Mouse (Mus musculus): Measurements from ENCODE around the gene Atp2b1.
A peak's percentile ranks its signal among the peaks of the same experiment; 100 is the strongest.

Atp2b1 gene

GRCm38 (mm10) chr10:98915398-98915931, 1.3 kb downstream of the Atp2b1 start:
- peak; percentile 63 for DNase-seq (ENCODE audit: extremely low read depth, insufficient read length, low spot score)

DNA sequence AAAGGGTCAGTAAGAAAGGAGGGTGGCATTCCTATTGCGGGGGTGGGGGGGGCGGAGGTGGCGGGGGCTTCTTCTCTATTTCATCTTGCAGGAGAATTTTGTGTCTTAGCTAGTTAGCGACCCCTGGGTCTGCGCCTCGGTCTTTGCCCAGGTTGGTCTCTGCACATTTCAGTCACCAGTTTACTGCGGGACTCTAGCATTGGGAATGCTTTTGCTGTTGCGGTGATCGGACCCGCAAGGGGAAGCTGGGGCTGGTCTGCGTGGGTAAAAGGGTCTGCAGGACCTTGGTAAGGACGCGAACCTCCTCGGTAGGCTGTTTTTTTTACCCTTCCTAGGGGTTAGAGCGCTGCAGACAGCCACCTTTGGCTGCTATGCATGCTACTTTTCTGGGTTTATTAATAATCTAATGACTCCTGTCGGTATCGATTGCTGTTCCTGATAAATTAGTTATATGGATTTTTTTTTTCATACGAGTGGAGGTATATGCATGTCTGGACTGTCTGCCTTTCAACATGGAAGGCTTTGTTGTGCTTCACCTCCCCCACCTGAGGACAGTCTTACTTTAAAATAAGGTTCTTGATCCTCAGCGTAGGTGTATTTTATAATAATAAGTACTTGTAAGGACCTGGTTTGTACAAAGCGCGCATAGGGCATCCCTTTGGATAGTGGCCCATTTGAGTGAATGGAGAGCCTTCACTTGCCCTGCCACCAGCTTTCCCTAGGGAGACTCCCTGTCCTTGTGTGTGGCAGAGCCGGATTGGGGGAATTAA, 2.0 kb downstream of the Atp2b1 start:
- peak; percentile 42 for DNase-seq (ENCODE audit: extremely low read depth, insufficient read length, low spot score)

DNA sequence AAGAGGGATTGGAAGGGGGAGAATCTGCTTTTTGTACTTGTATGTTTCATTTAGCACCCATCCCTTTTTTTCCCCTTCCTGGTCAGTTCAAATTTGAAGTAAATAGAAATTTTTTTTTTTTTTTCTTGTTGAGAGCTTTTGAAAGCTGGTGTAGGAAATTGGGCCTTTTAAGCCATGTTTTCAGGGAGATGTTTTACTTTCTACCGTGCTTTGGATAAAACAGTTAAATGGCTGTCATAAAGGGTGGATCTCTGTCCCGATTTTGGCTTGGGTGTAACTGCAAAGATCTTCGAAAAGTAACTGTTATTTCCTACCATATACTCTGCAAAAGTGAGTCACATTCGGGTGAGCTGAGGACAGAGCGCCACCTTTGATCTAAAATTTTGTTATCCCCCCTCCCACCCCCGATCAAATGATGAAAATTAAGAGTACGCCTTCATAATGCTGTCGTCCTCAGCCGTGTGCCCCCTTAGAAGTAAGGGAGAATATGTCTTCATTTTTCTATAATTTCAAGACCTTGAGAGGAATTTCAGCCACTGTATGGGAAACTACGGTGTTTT, 2.7 kb downstream of the Atp2b1 start:
- no peak for DNase-seq (ENCODE audit: extremely low read depth, insufficient read length, low spot score)

GRCm38 (mm10) chr10:98925081-98925480, 10.9 kb downstream of the Atp2b1 start:
- no peak for DNase-seq (ENCODE audit: extremely low read depth, insufficient read length, low spot score)

DNA sequence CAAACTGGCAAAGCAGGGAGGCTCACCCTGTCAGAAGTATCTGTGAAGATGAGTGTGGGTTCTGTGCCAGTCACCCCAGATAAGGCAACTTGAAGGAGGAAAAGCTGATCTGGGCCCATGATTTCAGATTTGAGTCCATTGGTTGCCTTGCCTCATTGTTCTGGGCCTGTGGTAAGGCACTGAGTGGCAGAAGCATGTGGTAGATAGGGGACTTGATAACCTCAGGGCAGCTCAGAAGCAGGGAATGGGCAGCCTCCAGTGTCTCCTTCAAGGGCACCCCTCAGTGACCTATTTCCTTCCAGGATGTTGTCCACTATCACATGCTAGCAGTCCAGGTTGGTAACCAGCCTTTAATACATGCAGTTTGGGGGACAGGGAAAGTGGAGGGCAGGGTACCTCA, 12.8 kb downstream of the Atp2b1 start:
- DNase-seq (ENCODE audit: extremely low read depth, insufficient read length, low spot score): no peak

- DNase-seq (ENCODE audit: extremely low read depth, insufficient read length, low spot score): no peak
These were observed 15.2 kb downstream of the Atp2b1 start for GRCm38 (mm10) chr10:98929444-98929843.

GRCm38 (mm10) chr10:98930143-98930542, 15.9 kb downstream of the Atp2b1 start:
- DNase-seq (ENCODE audit: extremely low read depth, insufficient read length, low spot score): no peak

DNA sequence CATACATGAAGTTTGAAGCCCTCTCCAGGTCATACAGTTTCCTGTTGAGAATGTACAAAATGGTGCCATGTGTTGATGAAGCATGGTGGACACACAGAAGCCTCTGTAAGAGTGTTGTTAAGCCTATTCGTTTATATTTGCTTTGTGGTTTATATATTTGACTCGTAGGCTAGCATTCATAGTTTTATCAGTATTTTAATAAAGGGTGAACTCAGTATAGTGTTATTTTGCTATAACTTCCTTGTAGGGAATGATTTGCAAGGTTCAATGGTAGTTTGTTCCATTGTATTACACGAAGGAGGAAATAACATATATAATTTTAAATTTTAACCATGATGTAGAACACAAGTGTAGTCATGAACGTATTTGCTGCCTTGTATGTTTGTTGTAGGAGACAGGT, 25.9 kb downstream of the Atp2b1 start:
- DNase-seq (ENCODE audit: extremely low read depth, insufficient read length, low spot score): no peak

DNA sequence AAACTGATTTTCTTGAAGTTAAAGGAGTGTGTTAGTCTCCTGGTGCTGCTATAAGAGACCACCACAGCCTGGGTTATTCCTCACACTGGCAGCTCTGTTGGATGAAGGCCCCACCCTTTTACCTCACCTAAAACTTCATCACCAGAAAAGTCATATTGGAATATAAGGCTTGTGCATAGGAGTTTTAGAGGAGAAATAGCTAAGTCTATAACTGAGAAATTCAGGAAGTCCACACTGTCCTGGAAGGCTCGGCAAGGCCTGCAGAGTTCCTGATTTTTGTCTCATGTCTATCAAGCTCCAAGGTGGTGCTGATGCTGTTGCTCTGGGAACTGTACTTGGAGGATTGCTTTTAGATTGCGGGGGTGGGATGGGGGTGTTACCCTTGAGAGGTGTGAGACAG, 26.6 kb downstream of the Atp2b1 start:
- DNase-seq (ENCODE audit: extremely low read depth, insufficient read length, low spot score): no peak

- no peak for DNase-seq (ENCODE audit: extremely low read depth, insufficient read length, low spot score)
These were observed 27.8 kb downstream of the Atp2b1 start for GRCm38 (mm10) chr10:98941991-98942390.

- DNase-seq (ENCODE audit: extremely low read depth, insufficient read length, low spot score): no peak
These were observed 28.8 kb downstream of the Atp2b1 start for GRCm38 (mm10) chr10:98942999-98943398.

GRCm38 (mm10) chr10:98943894-98944293, 29.7 kb downstream of the Atp2b1 start:
- peak; percentile 26 for DNase-seq (ENCODE audit: extremely low read depth, insufficient read length, low spot score)

DNA sequence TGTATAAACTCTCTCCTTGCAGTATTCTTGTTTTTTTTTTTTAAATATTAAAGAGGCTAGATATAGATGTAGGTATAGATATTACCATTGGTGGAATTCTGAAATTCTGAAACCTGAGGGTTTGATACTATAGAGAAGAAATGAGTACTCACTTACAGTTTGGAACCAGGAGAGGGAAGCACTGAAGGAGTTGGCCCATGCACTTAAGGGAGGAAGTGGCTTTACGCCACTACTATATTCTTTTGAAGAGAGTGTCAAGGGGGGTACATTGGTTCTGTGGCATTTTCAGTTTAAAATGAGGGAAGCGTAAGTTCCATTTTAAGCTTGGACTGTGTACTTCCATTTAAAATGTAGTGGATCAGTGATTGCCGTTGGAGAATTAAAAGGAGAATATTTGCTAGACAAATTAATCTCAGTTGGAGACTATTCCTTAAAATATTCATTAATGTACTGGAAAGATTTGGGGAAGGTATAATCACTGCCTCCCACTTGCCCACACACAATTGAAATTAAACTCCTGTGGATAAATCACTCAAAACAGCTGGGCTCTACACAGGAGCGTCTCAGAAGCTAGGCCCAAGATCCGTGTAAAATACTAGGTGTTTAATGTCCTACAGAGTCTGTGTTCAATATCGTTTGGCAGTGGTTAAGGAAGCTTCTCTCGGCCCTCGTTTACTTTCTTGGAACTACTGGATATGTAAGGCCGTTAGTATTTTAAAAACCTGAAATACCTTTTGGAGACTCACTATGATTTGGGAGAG, 32.0 kb downstream of the Atp2b1 start:
- no peak for DNase-seq (ENCODE audit: extremely low read depth, insufficient read length, low spot score)

DNA sequence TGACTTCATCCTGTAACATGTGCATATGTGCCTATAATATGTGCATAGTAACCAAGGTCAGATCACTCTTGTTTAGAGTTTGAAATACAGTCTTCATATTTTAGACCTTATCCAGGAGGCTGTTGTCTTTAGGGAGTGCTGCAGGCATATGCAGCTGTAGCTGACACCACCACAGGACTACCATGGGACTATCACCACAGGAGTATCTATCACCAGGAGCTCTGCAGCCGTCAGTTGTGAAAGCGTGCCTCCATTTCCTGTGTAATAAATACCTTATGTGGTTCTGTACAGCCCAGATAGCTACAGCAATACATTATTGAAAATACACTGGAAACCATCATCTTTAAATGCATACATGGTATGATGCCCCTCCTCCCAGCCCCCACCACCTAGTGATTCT, 33.0 kb downstream of the Atp2b1 start:
- no peak for DNase-seq (ENCODE audit: extremely low read depth, insufficient read length, low spot score)

DNA sequence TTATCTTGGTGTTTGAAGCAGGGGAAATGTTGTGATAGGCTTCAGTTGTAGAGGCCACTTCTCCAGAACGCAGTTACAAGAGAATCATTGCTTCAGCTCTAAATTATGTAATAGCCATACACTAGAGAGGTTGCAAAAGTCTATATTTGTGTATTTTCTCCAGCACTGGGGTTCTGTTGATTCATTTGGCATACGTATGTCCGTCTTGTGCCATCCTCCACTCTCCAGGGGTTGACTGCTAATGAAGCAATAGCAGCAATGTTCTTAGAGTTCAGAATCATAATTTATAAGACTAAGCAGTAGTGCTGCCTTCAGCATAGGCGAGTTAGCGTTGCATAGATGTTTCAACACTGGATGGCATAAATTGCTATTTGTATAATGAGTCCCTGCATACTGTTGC, 33.9 kb downstream of the Atp2b1 start:
- no peak for DNase-seq (ENCODE audit: extremely low read depth, insufficient read length, low spot score)

- DNase-seq (ENCODE audit: extremely low read depth, insufficient read length, low spot score): no peak
These were observed 35.5 kb downstream of the Atp2b1 start for GRCm38 (mm10) chr10:98949750-98950149.

GRCm38 (mm10) chr10:98951286-98952270, 37.4 kb downstream of the Atp2b1 start:
- DNase-seq (ENCODE audit: extremely low read depth, insufficient read length, low spot score): no peak

DNA sequence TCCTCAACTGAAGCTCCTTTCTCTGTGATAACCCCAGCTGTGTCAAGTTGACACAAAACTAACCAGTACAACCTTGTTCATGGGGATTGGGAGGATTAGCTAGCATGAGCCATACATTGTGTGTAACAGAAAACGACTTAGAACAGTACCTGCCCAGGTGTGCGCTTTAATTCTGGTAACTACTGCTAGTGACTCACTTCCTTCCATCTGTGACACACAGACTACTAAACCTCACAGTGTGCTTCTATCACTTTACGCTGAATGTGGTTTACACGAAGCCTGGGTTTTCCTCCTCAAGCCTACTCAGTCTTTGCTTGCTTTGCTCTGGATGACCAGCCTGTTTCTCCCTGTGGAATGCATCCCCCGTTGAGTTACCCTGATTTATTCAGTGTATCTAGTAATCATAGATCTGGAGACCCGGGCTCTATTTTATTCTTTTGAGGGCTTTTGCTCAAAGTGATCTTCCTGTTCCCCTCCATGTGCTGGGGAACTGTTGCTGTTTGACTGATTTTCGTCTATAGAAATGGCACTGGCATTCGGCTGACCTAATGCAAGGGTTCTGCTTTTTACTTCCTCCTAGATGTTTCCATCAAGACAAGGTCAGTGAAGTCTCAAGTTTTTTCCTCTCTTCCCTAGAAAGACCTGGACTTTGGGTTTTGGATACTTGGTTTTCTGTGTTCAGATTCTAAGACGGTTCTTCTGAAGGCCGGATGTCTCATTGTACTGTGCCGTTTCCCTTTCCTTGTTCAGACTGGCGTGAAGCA, 40.2 kb downstream of the Atp2b1 start:
- DNase-seq (ENCODE audit: extremely low read depth, insufficient read length, low spot score): no peak

- DNase-seq (ENCODE audit: extremely low read depth, insufficient read length, low spot score): no peak
These were observed 41.9 kb downstream of the Atp2b1 start for GRCm38 (mm10) chr10:98956124-98956523.

DNA sequence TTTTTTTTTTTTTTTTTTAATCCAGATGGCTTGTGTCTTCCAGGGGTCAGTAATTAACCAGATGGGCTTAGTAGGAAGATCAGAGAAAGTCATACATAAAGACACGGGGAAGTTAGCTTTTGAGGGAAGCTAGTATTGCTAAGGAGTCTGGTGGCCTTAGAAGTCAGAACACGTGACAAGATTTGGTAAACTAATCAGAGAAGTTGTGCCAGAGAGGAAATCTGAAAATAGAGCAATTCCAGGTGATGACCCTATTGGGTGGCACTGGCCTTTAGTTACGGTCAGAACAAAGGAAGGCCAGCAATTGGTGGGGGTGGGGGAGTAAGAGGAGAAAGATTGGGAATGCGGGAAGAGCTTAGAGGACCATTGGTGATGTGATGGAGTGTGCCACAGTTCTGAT, 44.5 kb downstream of the Atp2b1 start:
- DNase-seq (ENCODE audit: extremely low read depth, insufficient read length, low spot score): no peak

Measured in 3134 (cell line).